Mouse (Mus musculus) urinary bladder, postnatal 14 days (tissue): ENCODE data around the gene Pwwp2b.

Experiments used
- DNase-seq: peaks from one replicate; pipeline ENCODE4 v3.0.0; 2021; ENCODE audit warnings: low spot score

Pwwp2b gene

DNA sequence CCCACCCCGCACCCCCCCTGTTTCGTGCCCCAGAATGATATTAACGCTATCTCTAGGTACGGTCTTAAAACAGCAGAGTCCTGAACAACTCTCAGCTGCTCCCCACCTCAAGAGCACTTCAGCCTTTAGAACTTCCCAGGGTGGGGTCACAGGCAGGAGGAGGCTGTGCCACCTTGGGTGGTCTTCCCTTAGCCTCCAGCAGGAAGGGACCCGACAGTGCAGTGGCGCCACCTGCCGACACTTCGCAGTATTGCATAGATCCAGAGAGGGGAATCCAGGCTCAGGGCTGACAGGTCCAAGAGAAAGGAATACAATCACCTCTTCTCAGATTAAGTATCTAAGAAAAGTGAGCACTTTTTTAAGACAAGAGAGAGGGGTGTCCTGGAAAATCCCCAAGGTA lies 51.1 kb downstream of the Pwwp2b start:
- DNase-seq: peak; percentile 90

DNA sequence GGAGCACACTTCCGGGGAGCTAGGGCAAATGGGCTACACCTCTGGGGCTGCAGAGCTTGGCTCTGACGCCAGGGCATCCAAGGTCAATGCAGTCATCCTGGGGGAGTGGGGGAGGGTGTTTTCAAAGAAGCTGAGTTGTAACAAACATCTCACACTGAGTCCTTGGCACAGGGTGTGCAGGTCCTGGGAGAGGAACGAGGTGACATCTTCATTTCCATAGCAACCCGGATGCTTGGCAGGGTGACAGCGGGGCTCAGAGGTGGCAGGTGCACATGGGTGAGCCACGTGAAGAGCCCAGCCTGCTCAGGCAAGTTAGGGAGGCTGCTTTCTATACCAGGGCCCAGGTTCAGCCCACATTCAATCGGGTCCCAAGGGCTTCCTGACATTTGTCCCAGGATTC lies 52.1 kb downstream of the Pwwp2b start:
- DNase-seq: no peak

GRCm38 (mm10) chr7:139301505-139301904 lies 53.2 kb downstream of the Pwwp2b start:
- DNase-seq: no peak

- no peak for DNase-seq
These were observed 54.0 kb downstream of the Pwwp2b start for GRCm38 (mm10) chr7:139302314-139302713.

- DNase-seq: peak; percentile 90
These were observed 55.2 kb downstream of the Pwwp2b start for GRCm38 (mm10) chr7:139303280-139304011.

DNA sequence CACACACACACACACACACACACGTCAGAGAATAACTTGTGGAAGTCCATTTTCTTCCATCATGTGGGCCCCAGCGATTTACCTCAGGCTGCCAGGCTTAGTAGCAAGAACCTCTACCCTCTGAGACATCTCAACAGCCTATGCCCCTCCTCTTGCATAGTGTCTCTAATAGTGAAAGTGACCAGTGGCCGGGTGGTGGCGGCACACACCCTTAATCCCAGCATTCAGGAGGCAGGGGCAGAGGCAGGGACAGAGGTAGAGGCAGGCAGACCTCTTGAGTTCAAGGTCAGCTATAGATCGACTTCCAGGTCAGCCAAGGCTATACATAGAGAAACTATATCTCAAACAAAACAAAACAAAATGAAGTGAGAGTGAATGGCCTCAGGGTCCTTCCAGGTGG lies 56.0 kb downstream of the Pwwp2b start:
- DNase-seq: no peak

- no peak for DNase-seq
These were observed 58.8 kb downstream of the Pwwp2b start for GRCm38 (mm10) chr7:139307056-139307455.

- peak; percentile 67 for DNase-seq
These were observed 60.0 kb downstream of the Pwwp2b start for GRCm38 (mm10) chr7:139308140-139308895.

GRCm38 (mm10) chr7:139309106-139309505 lies 60.8 kb downstream of the Pwwp2b start:
- DNase-seq: peak; percentile 78

GRCm38 (mm10) chr7:139310487-139310951 lies 62.2 kb downstream of the Pwwp2b start:
- DNase-seq: no peak

DNA sequence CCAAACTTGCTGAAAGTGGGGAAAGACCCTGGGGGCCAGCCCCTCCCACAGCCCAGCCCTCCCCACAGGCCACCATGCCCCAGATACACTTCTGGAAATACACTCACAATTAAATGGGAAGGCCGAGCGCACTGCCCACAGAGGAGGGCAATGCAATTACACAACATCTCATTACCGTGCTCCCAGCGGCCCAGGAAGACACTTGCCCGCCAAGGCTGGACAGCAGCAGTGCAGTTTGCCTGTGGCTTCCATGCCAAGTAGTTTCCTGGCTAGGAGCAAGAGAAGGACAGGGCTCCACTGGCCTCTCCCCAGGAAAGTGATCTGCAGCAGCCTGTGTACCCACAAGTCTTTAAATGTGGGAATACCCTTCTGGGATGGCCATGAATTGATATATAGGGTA lies 64.4 kb downstream of the Pwwp2b start:
- DNase-seq: no peak

DNA sequence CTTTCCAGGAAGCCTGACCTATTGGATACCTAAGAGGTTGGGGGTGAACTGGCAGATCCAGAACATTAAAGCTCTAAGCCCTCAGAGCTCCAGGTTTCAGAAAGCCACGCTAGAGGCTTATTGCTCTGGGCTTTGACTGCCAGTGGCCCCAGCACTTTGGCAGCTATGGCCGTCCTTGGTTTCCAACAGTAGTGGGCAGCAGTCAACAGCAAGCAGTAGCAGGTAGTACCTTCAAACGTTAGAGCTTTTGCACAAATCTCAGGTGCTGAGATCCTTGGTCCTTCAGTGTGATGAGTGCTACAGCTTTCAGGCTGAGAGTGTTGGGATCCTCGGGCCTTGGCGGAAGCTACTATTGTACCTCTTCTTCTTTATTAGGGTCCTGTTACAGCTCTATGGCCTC lies 65.1 kb downstream of the Pwwp2b start:
- DNase-seq: no peak

- no peak for DNase-seq
These were observed 66.4 kb downstream of the Pwwp2b start for GRCm38 (mm10) chr7:139314716-139315115.

DNA sequence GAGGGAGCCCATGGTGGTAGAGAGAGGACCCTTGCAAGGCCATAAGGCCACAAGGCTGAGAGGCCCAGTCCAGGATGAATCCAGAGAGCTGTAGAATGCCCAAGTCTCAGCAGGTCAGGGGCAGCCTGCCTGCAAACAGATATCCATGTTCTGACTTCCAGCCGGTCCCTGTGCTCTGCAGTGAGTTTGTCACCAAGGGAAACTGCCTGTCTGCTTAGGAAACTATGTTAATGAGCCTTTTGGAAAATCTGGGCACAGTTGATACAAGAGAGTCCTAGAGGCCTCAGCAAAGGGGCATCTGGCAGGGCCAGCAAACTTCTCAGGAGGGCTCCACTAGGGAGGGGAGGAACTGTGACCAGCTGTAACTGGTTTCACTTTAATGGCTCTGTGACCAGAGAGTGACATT lies 70.7 kb downstream of the Pwwp2b start:
- DNase-seq: no peak
